Comparison of ENCODE assay signal across 8 mouse cellular contexts in the genomic region with DNA sequence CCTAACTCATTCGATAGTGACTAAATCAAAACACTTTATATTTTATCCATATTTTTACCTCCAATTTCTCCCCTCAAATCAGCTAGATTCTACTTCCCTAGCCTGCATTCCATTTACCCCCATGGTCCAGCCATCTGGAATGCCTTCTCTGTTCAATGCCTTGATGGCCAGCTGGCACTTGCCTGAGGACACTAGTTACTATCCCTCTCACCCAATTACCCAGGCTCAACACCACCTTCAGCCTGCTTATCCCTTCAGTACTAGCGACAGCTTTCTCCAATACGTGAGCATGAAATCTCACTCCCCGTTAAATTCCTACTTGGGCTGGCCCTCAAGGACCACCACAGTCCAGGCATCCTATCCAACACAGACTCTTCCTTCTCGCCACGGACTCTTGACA. TPM values are rescaled to one million over a fixed set of nuclear protein-coding genes. Genes with fewer than 3 reads are reported as not detected.
A peak's percentile ranks its signal among the peaks of the same experiment; 100 is the strongest.
DNase-seq lines count a peak whose midpoint lies in the region; ATAC-seq and TF ChIP-seq lines count a peak whose summit lies in the region.

No protein-coding gene starts in this region.

- intact Hi-C loops in left cerebral cortex, postnatal 14 days (cut with DNase I), result no loop called here

- TF ChIP-seq POLR2A in cerebellum, adult 2 months (IDR thresholded peaks at IDR 0.05; ENCODE audit: borderline replicate concordance, insufficient read depth, low read length), result no peak

- 0 out of 2 replicates have a peak, but pooled peaks cover 2% of the 10 kb centered on the region for H3K9me3 ChIP-seq in hindbrain, embryonic 10.5 days
- H3K9me3 ChIP-seq in hindbrain, embryonic 11.5 days (ENCODE audit: control insufficient read depth, low read length), result no peaks in the 10 kb centered on the region
- no peaks in the 10 kb centered on the region for H3K9me3 ChIP-seq in forebrain, embryonic 12.5 days
- H3K9me3 ChIP-seq in midbrain, embryonic 11.5 days (ENCODE audit: control insufficient read depth, low read length), result no peaks in the 10 kb centered on the region

- peak overlapping the region; percentile 94 for H3K27ac ChIP-seq in hindbrain, embryonic 10.5 days
- H3K27ac ChIP-seq in hindbrain, embryonic 11.5 days (ENCODE audit: low read depth, low read length), result no peak overlapping the region
- H3K27ac ChIP-seq in cerebellum, adult 2 months (ENCODE audit: insufficient read depth, low read length), result peak overlapping the region; percentile 91; the same call in 1 of the 2 replicates
- peak overlapping the region; percentile 47; the same call in 1 of the 2 replicates for H3K27ac ChIP-seq in forebrain, embryonic 12.5 days
- H3K27ac ChIP-seq in midbrain, embryonic 11.5 days (ENCODE audit: low read depth, low read length), result no peak overlapping the region

- ATAC-seq in hindbrain, embryonic 11.5 days (ENCODE audit: low FRiP score), result no peak
- no peak for ATAC-seq in forebrain, embryonic 12.5 days (ENCODE audit: low FRiP score)
- ATAC-seq in midbrain, embryonic 11.5 days (ENCODE audit: low FRiP score), result no peak

- no peak overlapping the region for H3K9ac ChIP-seq in hindbrain, embryonic 11.5 days (ENCODE audit: low read depth, low read length)
- no peak overlapping the region for H3K9ac ChIP-seq in forebrain, embryonic 12.5 days
- peak overlapping the region; percentile 81 for H3K9ac ChIP-seq in midbrain, embryonic 11.5 days (ENCODE audit: low read length)

- H3K4me3 ChIP-seq in hindbrain, embryonic 10.5 days, result no peak overlapping the region; the same call in 1 of the 2 replicates
- H3K4me3 ChIP-seq in hindbrain, embryonic 11.5 days (ENCODE audit: low read depth, low read length), result no peak overlapping the region
- H3K4me3 ChIP-seq in cerebellum, adult 2 months (replicated peaks; ENCODE audit: insufficient read depth, low read depth, low read length), result no peak overlapping the region
- H3K4me3 ChIP-seq in forebrain, embryonic 12.5 days (replicated peaks), result no peak overlapping the region
- no peak overlapping the region for H3K4me3 ChIP-seq in midbrain, embryonic 11.5 days (ENCODE audit: low read depth, low read length)

- H3K27me3 ChIP-seq in hindbrain, embryonic 10.5 days (ENCODE audit: insufficient read depth, poor library complexity, severe bottlenecking), result peaks cover 33% of the 10 kb centered on the region
- H3K27me3 ChIP-seq in hindbrain, embryonic 11.5 days (ENCODE audit: control insufficient read depth, insufficient read depth, low read length), result no peaks in the 10 kb centered on the region
- no peaks in the 10 kb centered on the region for H3K27me3 ChIP-seq in cerebellum, adult 2 months (ENCODE audit: control insufficient read depth, insufficient read depth, low read length)
- peaks cover 29% of the 10 kb centered on the region for H3K27me3 ChIP-seq in forebrain, embryonic 12.5 days
- 0 out of 2 replicates have a peak, but pooled peaks cover 2% of the 10 kb centered on the region for H3K27me3 ChIP-seq in midbrain, embryonic 11.5 days (ENCODE audit: control insufficient read depth, insufficient read depth, low read length)

- H3K4me1 ChIP-seq in hindbrain, embryonic 10.5 days (replicated peaks), result peaks cover 84% of the 10 kb centered on the region
- H3K4me1 ChIP-seq in hindbrain, embryonic 11.5 days (replicated peaks; ENCODE audit: control insufficient read depth, insufficient read depth, low read length), result peaks cover 14% of the 10 kb centered on the region
- peaks cover 16% of the 10 kb centered on the region for H3K4me1 ChIP-seq in cerebellum, adult 2 months (ENCODE audit: control insufficient read depth, insufficient read depth, low read length)
- peaks cover 68% of the 10 kb centered on the region for H3K4me1 ChIP-seq in forebrain, embryonic 12.5 days
- H3K4me1 ChIP-seq in midbrain, embryonic 11.5 days (ENCODE audit: control insufficient read depth, insufficient read depth, low read length), result peaks cover 39% of the 10 kb centered on the region

- 81% methylated on average over 6 of the region's 6 CpGs for WGBS in hindbrain, embryonic 10.5 days
- WGBS in hindbrain, embryonic 11.5 days, result 75% methylated on average over 6 of the region's 6 CpGs
- 40% methylated on average over 6 of the region's 6 CpGs for WGBS in cerebellum, adult 2 months
- 79% methylated on average over 6 of the region's 6 CpGs for WGBS in forebrain, embryonic 12.5 days
- 74% methylated on average over 6 of the region's 6 CpGs for WGBS in midbrain, embryonic 11.5 days

- no peak for TF ChIP-seq CTCF in cerebellum, adult 2 months (IDR thresholded peaks at IDR 0.05; ENCODE audit: borderline replicate concordance, insufficient read depth, low read depth, low read length)

- H3K36me3 ChIP-seq in hindbrain, embryonic 10.5 days, result no peaks in the 10 kb centered on the region
- no peaks in the 10 kb centered on the region for H3K36me3 ChIP-seq in hindbrain, embryonic 11.5 days (ENCODE audit: control insufficient read depth, insufficient read depth, low read length)
- no peaks in the 10 kb centered on the region for H3K36me3 ChIP-seq in forebrain, embryonic 12.5 days (replicated peaks)
- no peaks in the 10 kb centered on the region for H3K36me3 ChIP-seq in midbrain, embryonic 11.5 days (ENCODE audit: control insufficient read depth, insufficient read depth, low read length)

- peak; percentile 24 for DNase-seq in hindbrain, embryonic 10.5 days (ENCODE audit: low spot score)
- DNase-seq in hindbrain, embryonic 11.5 days (ENCODE audit: low spot score), result no peak
- peak; percentile 66 to 81 for DNase-seq in cerebellum, adult 2 months
- DNase-seq in midbrain, embryonic 11.5 days (ENCODE audit: low spot score, missing footprints), result peak; percentile 88
- DNase-seq in adrenal gland, postnatal 14 days, result no peak
- no peak for DNase-seq in left cerebral cortex, postnatal 14 days (ENCODE audit: low spot score in 2 of 2)
- no peak for DNase-seq in lung, postnatal 10 days

- H3K4me2 ChIP-seq in hindbrain, embryonic 11.5 days (replicated peaks; ENCODE audit: low read depth, low read length), result no peak overlapping the region
- 0 out of 2 replicates have a peak overlapping the region, but pooled peaks have one; percentile 10 for H3K4me2 ChIP-seq in forebrain, embryonic 12.5 days
- no peak overlapping the region for H3K4me2 ChIP-seq in midbrain, embryonic 11.5 days

RNA-seq across cellular contexts. Expression of gene Pxylp1, which starts 2.2 kb away (rescaled TPM):
- 28.5 and 33.1 TPM in 2 replicates for polyA plus RNA-seq in hindbrain, embryonic 10.5 days (2016; fragmentation: Nextera tagmentation; extraction: Ambion mirVana)
- polyA plus RNA-seq in hindbrain, embryonic 11.5 days (2014; fragmentation: Nextera tagmentation; extraction: Ambion mirVana), result 40.3 and 44.1 TPM in 2 replicates
- polyA plus RNA-seq in cerebellum, adult 2 months (2012; rRNA removed), result 35.6 and 39.7 TPM in 2 replicates
- polyA plus RNA-seq in forebrain, embryonic 12.5 days (2016; fragmentation: Nextera tagmentation; extraction: Ambion mirVana), result 48.5 and 51.2 TPM in 2 replicates
- polyA plus RNA-seq in midbrain, embryonic 11.5 days (2014; fragmentation: Nextera tagmentation; extraction: Ambion mirVana), result 63.8 and 71.8 TPM in 2 replicates
- total RNA-seq in adrenal gland, postnatal 14 days (2021), result 8.0 and 8.4 TPM in 2 replicates
- total RNA-seq in left cerebral cortex, postnatal 14 days (2021), result 10 to 100 TPM; 13.4 to 17.8 TPM

Comparison
In these comparisons a context has a peak if more than half of its experiments do, and no peak if none do; other contexts are left out.
1. DNase-seq: peak in hindbrain, embryonic 10.5 days (single experiment), cerebellum, adult 2 months (2 of 2) and midbrain, embryonic 11.5 days (single experiment); none in hindbrain, embryonic 11.5 days (single experiment), adrenal gland, postnatal 14 days (single experiment), left cerebral cortex, postnatal 14 days (0 of 2) and lung, postnatal 10 days (single experiment).
2. H3K27ac ChIP-seq: peak in hindbrain, embryonic 10.5 days (single experiment), cerebellum, adult 2 months (single experiment) and forebrain, embryonic 12.5 days (single experiment); none in hindbrain, embryonic 11.5 days (single experiment) and midbrain, embryonic 11.5 days (single experiment).